Mouse (Mus musculus): ENCODE results near the gene Gys2.
A peak's percentile ranks its signal among the peaks of the same experiment; 100 is the strongest.
"Not testable (repeated sequence)": the region's sequence is repeated elsewhere in the genome, so short reads cannot be mapped to it uniquely, and the experiment has no call there.

Gys2 gene

DNA sequence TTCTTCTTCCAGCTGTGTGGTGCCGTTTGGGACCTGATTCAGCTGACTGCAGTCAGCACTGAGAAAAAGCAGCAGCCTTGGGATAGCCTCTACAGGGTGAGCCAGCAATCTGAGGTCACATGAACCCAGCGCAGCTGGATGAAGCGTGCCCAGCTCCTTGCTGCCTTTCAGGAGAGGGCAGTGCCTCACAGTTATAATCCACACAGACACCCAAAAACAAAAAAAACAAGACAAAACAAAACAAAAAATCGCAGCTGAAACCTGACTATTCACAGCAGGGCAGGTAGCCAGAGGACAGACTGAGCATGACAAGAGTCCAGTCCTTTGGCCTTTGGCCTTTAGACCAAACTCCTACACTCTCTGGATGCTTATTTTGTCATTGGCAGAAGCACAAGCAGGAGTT is at the start of gene Gys2:
Gene Gys2 (minus strand): TSS at position 309 of the 403 bp plus-strand sequence.
- no peak for DNase-seq (ENCODE audit: inconsistent ontology term)

GRCm38 (mm10) chr6:142521591-142522110 is 48.7 kb upstream of the Gys2 start:
- DNase-seq (ENCODE audit: inconsistent ontology term): no peak

DNA sequence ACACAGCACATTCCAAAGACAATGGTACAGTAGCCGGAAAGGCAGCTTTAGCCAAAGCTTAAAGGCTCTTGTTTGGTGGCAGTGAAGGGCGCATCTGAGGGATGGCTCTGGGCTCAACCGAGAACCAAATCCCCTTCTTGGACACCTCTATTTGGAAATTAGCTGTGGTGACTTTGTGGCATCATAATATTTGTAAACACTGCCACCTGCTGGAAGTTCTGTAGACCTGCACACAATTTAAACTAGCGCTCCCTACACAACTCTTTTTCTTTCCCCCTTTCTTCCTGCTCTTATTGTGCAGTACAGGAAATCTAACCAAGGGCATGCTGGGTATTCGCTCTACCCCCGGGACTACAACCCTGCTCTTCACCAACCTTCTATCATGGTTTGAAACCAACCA is 46.2 kb upstream of the Gys2 start:
- no peak for DNase-seq (ENCODE audit: inconsistent ontology term)

- DNase-seq (ENCODE audit: inconsistent ontology term): not testable (repeated sequence)
These were observed 42.5 kb upstream of the Gys2 start for GRCm38 (mm10) chr6:142515379-142515778.

DNA sequence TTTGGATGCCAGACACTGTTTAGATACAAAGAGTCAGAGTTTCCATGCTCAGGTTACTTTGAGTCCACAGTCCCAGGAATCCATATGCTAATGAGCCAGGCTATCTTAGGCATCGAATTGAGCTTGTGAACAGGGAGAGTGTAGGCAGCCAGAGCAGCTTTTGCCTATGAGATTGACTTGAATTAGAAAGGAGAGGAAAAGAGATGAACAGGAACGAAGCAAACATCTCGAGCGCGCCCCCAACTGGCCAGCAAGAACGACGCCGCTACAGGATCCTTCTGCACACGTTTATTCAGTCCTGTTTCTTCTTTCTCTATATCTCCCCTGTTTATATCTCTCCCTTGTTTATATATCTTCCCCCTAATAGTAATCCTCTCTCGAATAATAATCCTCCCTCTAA is 42.0 kb upstream of the Gys2 start:
- DNase-seq (ENCODE audit: inconsistent ontology term): peak; percentile 16

GRCm38 (mm10) chr6:142512902-142513301 is 40.0 kb upstream of the Gys2 start:
- DNase-seq (ENCODE audit: inconsistent ontology term): no peak

GRCm38 (mm10) chr6:142511516-142512135 is 38.7 kb upstream of the Gys2 start:
- DNase-seq (ENCODE audit: inconsistent ontology term): no peak

GRCm38 (mm10) chr6:142508663-142509062 is 35.8 kb upstream of the Gys2 start:
- no peak for DNase-seq (ENCODE audit: inconsistent ontology term)

DNA sequence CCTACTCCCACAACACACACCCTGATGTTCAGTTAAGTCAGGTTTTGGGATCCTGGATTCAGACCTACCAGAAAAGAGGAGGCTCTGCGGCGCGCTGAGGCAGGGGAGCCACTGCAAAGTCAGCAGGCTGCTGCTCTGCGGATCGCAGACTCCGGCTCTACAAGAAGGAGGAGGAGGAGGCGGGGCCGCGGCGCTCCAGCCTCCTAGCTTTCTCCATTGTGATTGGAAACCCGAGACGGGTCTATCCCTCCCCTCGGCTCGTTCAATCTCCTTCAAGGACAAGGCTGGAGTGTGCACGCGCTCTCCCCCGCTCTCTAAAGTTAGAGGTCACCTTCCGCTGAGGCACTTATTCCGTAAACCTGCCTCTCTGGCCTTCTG is 34.9 kb upstream of the Gys2 start, which contains the start of gene Ldhb:
Gene Ldhb (minus strand): TSS at position 173 of the 378 bp plus-strand sequence.
- peak; percentile 94 for DNase-seq (ENCODE audit: inconsistent ontology term)

DNA sequence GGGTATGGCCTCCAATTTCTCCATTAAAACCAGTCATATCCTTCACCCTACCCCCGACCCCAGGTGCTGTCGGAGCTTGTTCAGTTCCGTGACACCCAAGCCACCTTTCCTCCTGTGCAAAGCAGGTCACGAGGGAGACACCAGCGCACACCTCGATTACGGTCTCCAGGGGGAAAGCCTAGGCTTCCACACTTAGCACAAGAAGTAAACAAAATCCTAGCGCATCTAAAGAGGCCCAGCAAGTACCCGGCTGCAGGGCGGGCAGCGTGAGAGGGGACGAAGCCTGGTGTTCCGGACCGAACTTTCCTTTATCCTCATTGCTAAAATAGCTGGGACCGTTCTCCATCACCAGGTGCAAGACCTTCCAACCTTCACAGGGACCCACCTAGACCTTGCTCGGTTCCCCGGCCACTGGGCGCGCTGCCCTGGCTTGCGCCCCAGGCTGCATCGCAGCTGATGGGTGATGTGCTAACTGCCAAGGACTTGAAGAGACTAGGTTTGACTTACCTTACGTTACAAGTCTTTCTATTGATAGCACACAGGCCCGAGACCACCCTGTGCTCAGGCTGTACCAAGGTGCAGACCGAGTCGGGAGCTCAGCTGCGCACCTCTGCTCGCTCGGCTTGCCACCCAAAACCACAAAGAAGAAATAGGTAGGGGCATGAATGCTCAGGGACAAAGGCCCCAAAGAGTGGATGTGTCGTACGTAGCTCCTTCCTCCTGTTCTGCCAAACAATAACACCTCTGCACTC is 34.3 kb upstream of the Gys2 start:
- DNase-seq (ENCODE audit: inconsistent ontology term): no peak

GRCm38 (mm10) chr6:142506338-142507032 is 33.6 kb upstream of the Gys2 start:
- DNase-seq (ENCODE audit: inconsistent ontology term): peak; percentile 39

- DNase-seq (ENCODE audit: inconsistent ontology term): no peak
These were observed 30.7 kb upstream of the Gys2 start for GRCm38 (mm10) chr6:142503601-142504000.

DNA sequence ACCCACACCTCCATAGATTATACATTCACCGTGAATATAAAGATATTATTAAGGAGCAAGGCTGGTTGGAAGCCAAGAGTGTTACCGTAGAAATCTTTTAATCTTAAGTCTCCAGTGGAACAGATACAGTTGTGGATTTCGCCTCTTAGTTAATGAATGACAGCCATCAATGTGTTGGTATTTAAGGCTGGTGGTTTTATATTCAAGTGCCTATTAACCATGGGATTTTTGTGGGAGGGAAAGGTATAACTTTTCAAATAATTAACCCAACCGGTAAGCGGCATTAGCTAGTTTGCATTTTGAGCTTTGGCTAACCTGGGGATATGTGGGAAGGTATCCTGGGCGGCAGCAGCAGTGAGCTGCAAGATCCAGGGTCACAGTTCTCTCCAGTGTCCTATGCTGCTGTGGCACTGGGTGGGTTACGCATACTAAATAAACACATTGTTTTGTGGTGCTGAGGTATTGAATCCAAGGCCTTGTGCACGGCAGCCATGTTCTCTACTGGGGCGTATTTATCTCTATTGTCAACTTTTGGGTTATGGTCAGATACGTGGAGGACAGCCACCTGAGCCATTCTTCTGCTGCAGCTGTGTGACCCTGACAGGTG is 29.7 kb upstream of the Gys2 start:
- DNase-seq (ENCODE audit: inconsistent ontology term): no peak

DNA sequence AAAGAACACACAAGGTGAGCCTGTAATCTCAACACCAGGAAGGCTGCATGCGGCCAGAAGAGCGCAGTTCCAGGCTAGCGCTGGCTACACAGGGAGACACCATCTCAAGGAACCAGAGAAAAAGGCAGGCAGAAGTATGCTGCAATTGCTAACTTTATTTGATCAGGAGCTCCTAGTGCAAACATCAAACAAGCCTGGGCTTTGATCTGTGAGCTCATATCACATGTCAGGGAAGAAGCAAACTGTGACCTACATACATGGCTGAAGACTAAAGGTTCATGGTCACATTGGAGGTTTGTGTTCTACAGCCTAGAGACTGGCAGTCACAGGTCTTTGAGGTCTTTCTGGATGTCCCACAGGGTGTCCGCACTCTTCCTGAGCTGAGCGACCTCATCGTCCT is 17.2 kb upstream of the Gys2 start:
- not testable (repeated sequence) for DNase-seq (ENCODE audit: inconsistent ontology term)

GRCm38 (mm10) chr6:142487638-142488037 is 14.7 kb upstream of the Gys2 start:
- DNase-seq (ENCODE audit: inconsistent ontology term): no peak

DNA sequence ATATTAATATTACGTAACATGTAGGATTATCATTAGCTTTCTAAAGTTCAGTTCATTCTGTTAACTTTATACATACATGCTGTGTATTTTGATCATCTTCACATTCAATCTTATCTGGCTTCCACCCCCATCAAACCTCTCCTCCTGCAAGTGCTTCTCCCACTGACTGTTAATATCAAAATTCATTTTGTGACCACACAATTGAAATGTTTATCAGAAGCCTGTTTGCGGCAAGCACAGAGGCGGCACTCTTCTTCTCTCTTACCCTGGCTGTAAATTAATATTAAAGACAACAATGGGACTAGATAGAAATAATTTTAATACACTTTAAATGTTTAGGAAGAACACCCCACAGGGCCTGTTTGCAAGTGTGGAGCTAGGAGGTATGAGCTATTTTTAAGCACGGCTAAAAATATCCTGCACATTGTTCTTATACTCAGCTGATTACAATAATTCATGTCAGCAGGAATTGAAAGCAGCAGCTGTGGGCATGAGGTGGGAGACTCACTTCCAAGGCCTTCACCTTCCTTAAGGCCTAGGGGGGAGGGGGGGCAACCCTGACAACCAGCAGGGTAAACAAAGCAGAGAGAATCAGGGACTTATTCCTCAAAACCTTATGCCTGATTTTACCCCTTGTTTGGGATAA is 12.7 kb upstream of the Gys2 start:
- DNase-seq (ENCODE audit: inconsistent ontology term): no peak

- DNase-seq (ENCODE audit: inconsistent ontology term): no peak
These were observed 4.3 kb upstream of the Gys2 start for GRCm38 (mm10) chr6:142477239-142477638.

- no peak for DNase-seq (ENCODE audit: inconsistent ontology term)
These were observed 1.8 kb downstream of the Gys2 start for GRCm38 (mm10) chr6:142471141-142471540.

GRCm38 (mm10) chr6:142469602-142470001 is 3.3 kb downstream of the Gys2 start:
- no peak for DNase-seq (ENCODE audit: inconsistent ontology term)

DNA sequence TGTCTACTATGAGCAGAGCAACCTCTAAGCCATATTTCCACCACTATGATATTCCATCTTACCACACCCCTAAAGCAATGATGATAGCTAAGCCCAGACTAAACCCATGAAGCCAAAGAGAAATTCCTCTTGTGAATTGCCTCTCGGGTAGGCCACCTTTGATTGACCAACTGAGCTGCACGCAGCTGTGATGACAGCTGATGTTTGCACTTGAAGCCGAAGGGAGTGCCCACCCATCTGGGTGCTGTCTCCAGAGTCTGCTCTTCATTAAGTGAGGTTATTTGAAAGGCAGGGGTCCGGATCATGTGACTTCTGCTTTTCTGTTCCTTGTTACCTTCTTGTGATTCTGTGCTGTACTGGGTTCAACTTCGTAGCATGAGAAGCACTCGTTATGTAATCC is 10.7 kb downstream of the Gys2 start:
- DNase-seq (ENCODE audit: inconsistent ontology term): no peak

- DNase-seq (ENCODE audit: inconsistent ontology term): no peak
These were observed 13.8 kb downstream of the Gys2 start for GRCm38 (mm10) chr6:142459017-142459678.
